Mouse (Mus musculus): ENCODE data around the gene Pcnx3.

The Pcnx3 gene

DNA sequence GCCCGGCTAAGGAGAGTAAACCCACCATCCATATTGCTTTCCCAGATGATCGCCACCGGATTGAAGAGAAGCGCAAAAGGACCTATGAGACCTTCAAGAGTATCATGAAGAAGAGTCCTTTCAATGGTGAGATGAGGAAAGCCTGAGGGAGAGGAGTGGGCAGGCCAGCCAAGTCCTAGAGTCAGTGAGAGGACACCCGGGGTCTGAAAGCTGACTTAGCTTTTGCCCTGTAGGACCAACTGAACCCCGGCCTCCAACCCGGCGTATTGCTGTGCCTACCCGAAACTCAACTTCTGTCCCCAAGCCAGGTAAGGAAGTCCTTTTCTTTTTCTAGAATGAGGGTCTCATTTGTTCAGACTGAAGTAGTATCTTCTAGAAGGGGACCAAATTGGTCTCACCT lies 43.4 kb downstream of the Pcnx3 start:
- in situ Hi-C loops (cut with MboI; ENCODE audit: low sequenced_read_pairs), result no loop called here

DNA sequence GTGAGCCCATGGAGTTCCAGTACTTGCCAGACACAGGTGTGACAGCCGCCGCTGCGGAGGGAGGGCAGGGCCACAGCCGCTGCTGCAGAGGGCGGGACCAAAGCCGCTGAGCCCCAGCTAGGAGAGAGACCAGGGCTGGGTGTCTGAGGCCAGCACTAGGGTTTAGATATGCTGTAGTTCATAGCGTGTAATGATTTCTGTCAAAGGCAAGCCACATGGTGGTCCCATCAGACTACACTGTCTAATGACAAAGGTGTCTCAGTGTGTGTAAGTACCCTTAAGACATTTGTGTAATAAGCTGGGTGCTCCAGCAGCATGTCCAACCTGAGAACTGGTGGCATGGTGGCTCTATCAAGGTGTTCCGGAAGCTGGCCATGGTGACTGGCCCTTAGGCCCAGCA lies 47.1 kb downstream of the Pcnx3 start:
- in situ Hi-C loops (cut with MboI; ENCODE audit: low sequenced_read_pairs), result no loop called here

DNA sequence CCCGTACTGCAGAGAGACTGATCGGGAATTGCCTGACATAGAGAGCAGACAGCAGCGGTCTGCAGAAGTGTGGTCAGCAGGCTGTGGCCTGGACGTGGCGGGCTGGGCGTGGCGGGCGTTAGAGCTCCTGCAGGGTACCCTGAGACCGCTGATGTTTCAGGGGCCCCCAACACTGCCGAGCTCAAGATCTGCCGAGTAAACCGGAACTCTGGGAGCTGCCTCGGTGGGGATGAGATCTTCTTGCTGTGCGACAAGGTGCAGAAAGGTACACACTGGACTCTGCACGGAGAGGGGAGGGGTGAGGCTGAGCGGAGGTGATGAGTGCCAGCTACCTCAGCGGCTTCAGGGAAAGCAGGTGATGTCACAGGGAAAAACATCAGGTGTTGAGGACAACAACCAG lies 47.7 kb downstream of the Pcnx3 start:
- in situ Hi-C loops (cut with MboI; ENCODE audit: low sequenced_read_pairs), result no loop called here

DNA sequence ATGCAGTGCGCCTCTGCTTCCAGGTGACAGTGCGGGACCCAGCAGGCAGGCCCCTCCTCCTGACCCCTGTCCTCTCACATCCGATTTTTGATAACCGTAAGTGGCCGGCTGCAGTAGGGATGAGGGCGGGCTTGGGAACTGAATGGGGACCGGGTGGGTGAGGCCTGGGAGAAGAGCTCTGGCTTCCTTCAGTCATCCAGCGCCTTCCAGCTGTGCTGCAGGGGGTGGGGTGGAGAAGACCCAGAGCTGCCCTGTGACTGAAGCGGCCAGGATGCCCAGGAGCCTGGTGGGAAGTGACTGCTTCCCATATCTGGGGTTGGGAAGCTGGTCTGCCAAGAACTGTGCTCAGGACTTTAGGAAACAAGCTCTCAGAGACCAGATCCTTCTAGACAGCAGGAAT lies 48.4 kb downstream of the Pcnx3 start:
- in situ Hi-C loops (cut with MboI; ENCODE audit: low sequenced_read_pairs), result no loop called here

DNA sequence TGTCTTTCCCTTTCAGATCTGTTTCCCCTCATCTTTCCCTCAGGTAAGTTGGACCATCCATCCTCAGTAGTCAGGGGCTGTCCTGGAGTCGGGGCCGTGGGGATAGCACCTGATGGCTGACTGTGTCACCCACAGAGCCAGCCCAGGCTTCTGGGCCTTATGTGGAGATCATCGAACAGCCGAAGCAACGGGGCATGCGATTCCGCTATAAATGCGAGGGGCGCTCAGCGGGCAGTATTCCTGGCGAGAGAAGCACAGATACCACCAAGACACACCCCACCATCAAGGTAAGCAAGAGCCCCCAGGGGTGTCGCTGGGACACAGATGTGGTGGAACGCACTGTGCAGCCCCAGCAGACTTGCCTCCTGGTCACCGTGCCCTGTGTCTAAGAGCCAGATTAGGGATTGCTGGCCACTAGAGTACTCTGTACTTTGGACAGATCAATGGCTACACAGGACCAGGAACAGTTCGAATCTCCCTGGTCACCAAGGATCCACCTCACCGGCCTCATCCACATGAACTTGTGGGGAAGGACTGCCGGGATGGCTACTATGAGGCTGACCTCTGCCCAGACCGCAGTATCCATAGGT lies 50.2 kb downstream of the Pcnx3 start:
- in situ Hi-C loops (cut with MboI; ENCODE audit: low sequenced_read_pairs), result no loop called here

DNA sequence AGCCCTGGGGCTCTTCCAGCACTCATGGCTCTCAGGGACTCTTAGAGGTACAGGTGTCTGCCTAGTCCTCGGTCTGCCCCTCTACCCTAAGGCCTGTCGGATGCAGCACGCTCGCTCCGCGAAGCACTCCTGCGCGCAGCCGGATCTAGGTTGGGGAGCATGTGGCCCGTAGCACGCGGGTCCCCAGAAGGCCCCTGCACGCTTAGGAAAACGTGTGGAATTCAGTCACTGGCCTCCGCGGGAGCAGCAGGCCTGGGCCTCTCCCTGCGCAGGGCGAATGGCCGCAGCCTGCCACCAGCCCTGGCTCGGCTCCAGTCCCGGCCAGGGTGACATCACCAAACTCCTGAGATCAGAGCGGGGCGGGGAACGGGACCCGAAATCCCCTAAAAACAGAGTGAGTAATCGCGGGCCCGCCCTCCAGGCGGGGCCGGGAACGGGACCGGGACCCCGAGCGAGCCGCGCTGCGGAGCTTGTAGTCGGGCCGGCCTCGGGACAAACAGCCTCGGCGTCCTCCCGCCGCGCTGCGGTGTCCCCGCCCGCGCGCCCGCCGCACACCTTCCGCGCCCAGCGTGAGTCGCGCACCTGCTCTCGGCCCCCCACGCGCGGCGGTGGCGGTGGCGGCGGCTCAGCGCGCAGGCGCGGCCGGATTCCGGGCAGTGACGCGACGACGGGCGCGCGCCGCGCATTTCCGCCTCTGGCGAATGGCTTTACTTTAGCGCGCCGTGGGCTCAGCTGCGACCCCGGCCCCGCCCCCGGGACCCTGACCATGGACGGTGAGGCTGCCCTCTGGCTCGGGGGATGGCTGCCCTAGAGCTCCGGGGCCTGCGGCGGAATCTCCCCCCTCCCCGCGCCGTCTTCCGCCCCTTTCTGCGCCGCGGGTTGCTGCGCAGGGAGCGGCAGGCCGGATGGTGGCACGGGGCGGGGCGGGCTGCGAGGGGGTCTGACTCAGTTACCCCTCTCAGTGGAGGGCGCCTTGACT lies 51.4 kb downstream of the Pcnx3 start, which contains the start of gene Rela:
Rela (plus strand) TSS at position 415 of the 979 bp plus-strand sequence.
- in situ Hi-C loops (cut with MboI; ENCODE audit: low sequenced_read_pairs), result no loop called here

DNA sequence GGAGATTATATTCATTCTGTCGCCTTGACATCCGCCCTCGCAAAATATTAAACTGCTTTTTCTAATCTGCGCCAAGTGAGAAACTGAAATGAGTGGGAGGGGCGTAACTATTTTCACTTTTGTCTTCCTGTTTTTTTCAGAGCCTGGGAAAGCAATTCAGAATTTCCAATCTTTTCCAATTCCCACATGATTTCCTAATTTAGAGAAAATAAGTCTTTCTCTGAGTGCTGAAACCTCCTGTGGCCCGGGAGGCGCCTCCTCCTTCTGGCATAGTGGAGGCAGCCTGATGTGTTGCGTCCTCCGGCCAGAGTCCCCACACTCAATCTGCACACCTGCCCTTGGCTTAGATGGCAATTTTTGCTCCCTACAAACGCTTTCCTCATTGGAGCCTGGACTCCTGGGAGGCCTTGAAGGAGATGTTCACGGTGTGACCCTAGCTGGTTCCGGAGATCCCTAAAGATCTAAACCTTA lies 52.1 kb downstream of the Pcnx3 start:
- in situ Hi-C loops (cut with MboI; ENCODE audit: low sequenced_read_pairs), result no loop called here

DNA sequence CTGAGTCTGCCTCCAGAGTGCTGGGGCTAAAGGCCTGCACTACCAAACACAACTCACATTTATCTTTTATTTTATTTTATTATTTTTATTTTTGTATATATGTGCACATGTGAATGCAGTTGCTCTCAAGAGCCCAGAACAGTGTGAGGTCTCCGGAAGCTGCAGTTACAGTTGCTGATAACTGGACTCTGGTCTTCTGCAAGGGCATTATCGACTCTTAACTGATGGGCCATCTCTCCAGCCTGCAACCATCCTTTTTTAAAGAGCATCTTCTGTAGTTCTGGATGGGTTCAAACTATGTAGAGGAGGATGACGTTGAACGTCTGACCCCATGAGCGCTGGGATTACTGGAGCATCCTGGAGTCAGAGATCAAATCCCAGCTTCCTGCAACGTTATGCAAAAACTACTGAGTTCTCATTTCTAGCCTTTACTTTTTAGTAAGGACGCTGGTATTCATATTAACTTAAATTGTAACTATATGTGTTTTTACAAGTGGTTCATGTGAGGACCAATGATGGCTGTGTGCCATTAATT lies 52.6 kb downstream of the Pcnx3 start:
- in situ Hi-C loops (cut with MboI; ENCODE audit: low sequenced_read_pairs), result no loop called here

DNA sequence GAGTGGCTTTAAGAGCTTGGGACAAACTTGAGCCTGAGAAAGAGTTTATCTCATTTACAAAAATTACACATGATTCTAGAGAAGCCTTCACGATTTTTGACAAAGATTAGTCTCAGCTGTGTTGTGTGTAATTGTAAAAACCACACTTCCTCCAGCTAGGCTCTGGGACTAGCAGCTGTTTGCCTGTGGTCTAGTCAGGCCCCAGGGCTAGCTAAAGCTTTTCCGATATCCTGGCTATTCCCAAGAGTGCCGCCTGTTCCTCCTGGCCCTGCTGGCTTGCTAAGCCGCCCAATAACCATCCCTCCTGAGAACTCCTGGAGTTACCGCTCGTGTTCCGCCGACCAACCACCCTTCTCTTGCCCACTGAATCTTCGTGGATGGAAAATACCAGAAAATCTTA lies 56.6 kb downstream of the Pcnx3 start:
- in situ Hi-C loops (cut with MboI; ENCODE audit: low sequenced_read_pairs), result no loop called here

DNA sequence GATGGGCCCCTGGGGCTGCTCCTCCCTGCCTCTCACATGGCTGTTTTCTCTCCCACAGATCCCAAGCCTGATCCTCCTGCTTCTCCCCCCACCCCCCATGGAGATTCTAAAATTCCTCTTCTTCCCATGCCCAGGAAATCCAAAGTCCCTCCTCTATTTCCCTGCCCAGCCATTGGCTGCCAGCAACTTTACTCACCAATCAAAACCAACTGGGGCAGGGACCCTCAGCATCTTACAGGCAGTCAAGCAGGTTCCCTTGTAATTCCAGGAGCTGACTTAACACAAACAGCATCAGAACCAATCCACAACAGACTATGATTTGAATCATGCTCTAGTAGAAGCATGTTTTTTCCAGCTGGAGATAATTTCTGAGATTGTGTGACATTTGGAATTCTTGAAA lies 58.8 kb downstream of the Pcnx3 start:
- in situ Hi-C loops (cut with MboI; ENCODE audit: low sequenced_read_pairs), result no loop called here

DNA sequence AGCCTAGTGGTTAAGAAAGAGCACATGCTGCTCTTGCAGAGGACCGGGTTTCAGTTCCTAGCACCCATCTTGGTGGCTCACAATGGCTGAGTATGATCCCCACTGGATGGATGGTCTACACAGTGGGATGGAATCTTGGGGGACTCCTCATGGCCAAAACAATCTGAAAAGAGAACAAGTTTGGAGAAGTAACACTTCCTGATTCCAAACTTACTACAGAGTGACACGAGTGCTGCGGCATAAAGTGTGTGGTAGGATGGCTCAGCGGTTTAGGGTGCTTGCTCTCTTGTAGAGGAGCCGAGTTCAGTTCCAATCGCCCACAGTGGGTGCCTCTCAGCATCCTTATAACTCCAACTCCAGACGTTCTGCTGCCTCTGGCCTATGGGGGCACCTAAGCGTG lies 63.4 kb downstream of the Pcnx3 start:
- in situ Hi-C loops (cut with MboI; ENCODE audit: low sequenced_read_pairs), result no loop called here

DNA sequence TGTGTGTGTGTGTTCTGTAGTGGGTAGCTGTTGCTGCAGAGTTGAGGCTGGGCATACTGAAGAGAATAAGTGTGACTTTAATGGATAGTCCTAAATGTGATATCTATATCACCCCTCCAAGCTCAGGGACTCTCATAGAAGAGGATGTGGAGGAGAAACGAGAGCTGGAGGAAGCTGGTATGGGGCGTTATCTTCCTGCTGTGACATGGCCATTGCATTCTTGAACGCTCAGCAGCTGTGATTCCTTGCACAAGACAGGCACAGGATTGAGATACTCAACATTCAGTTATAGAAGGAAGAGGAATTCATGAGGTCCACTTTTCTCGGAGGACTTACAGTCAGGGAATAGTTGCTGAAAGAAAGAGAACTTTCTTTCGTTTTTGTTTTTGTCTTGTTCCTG lies 66.8 kb downstream of the Pcnx3 start:
- in situ Hi-C loops (cut with MboI; ENCODE audit: low sequenced_read_pairs), result no loop called here

DNA sequence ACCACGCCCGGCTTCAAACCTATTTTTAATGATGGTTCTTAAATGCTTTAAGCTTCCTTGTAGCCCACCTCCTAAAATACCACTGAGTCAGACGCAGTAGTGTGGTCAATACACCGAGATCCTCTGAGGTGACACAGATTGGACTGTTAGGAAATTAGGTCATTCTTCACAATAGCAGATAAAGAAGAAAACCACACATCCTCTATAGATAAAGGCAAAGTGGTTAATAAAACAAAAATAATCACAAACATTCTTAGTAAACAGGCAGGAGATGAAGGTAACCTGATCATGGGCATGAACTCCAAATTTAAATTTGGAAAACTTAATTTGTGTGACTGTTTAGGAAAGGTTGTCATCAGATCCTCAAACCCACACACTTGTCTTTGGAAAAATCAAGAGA lies 68.7 kb downstream of the Pcnx3 start:
- in situ Hi-C loops (cut with MboI; ENCODE audit: low sequenced_read_pairs), result no loop called here

DNA sequence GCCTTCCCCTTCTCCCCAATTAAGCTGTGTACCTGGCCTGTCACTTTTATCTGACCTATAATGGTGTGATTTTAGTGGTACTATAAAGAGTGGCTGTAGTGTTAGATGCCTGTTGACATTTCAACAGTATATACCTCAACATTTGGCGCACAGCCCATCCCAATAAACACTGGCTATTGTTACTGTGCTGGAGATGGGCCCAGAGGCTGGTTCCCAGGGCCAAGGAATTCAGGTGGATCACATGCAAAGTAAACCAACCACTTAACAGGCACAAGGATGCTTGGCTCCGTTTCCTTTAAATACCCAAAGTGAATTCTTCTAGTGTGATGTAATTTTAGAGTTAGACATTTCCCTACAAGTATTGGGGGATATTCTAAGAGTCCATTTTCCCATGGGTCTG lies 73.8 kb downstream of the Pcnx3 start:
- in situ Hi-C loops (cut with MboI; ENCODE audit: low sequenced_read_pairs), result no loop called here

All from CH12F3 (cell line).